Mouse (Mus musculus): Measurements from ENCODE around the gene Otx1. TPM values are rescaled to one million over a fixed set of nuclear protein-coding genes. Genes with fewer than 3 reads are reported as not detected.
A peak's percentile ranks its signal among the peaks of the same experiment; 100 is the strongest.

Gene Otx1
- polyA plus RNA-seq, 1 experiment from 2014 or later, result 0.39 TPM

DNA sequence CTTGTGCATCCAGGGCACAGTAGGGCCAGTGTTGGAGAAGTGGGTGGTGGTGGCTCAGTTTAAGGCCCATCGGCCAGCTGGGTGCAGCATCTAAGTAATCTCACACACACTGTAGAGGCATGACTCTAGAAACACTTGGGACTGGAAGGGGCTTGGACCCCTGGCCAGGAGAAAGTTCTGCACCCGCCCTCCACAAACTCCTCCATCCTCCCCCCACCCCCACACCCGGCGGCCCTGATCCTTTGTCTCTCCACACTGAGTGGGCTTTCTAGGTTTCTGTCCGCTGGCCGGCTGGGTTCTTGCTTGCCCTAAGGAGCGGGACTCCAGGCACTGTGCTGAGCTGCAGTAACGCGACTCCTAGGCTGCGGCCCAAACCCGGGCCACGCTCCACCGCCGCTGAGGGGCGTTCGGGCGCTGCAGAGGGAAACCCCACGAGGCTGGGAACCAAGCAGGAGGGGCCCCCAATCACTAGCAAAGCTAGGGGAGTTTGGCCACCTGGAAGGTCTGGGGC lies 1.7 kb upstream of the Otx1 start:
- Histone ChIP-seq H3K9me3 (ENCODE audit: low read depth, low read length) (no peaks in the 10 kb centered on the region), H3K4me3 (ENCODE audit: low read depth, low read length) (no peak overlapping the region), H3K27me3 (ENCODE audit: insufficient read depth, low read length) (peaks cover 93% of the 10 kb centered on the region), H3K9ac (no peak overlapping the region; the same call in 1 of the 2 replicates), H3K4me1 (ENCODE audit: insufficient read depth) (peaks cover 3% of the 10 kb centered on the region; the same call in 1 of the 2 replicates), H3K4me2 (peak overlapping the region; percentile 20; the same call in 1 of the 2 replicates), H3K36me3 (ENCODE audit: insufficient read depth) (no peaks in the 10 kb centered on the region), H3K27ac (ENCODE audit: low read depth) (no peak overlapping the region)
- ATAC-seq (ENCODE audit: insufficient read depth) (no peak), DNase-seq (peak; percentile 55)
- WGBS, result 2% methylated on average over 18 of the region's 18 CpGs
- TF ChIP-seq CTCF (IDR thresholded peaks at IDR 0.05; ENCODE audit: low read depth), result no peak

DNA sequence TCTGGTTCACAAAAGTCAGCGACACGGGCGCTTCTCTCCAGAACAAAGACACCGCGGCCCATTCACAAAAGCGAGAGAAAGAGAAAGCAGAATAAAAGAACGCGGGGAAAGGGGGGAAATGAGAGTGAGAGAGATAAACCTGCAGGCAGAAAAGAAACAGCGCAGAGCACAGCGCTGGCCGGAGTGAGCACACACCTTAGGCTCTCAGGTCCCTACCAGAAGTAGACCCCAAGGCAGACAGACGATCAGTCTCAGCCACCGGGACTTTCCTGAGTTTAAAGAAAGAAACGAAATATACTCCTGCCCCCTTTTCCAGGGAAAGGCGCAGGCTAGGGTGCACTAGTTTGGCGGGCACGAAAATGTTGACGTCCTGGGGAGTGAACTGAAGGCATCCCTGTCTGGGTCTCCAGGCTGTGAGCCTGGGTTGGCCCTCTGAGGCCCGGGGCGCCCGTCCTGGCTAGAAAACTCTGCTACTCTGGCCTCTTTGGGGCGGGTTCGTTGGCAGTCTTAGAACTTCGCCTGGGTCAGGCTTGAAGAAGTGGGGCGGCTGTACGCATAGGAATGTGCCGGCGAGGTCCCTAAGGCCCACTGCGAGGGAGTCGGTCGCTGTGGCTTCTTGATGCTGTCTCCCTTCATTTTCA lies 764 bp upstream of the Otx1 start:
- Histone ChIP-seq H3K9ac (no peak overlapping the region), H3K4me2 (peak overlapping the region; percentile 84), H3K9me3 (ENCODE audit: low read depth, low read length) (no peaks in the 10 kb centered on the region), H3K27me3 (ENCODE audit: insufficient read depth, low read length) (peaks cover 96% of the 10 kb centered on the region), H3K27ac (ENCODE audit: low read depth) (no peak overlapping the region), H3K4me1 (ENCODE audit: insufficient read depth) (peaks cover 3% of the 10 kb centered on the region; the same call in 1 of the 2 replicates), H3K4me3 (ENCODE audit: low read depth, low read length) (peak overlapping the region; percentile 15), H3K36me3 (ENCODE audit: insufficient read depth) (no peaks in the 10 kb centered on the region)
- TF ChIP-seq CTCF (IDR thresholded peaks at IDR 0.05; ENCODE audit: low read depth), result no peak
- 1% methylated on average over 31 of the region's 31 CpGs for WGBS
- no peak for ATAC-seq (ENCODE audit: insufficient read depth)
- DNase-seq, result peak; percentile 49

DNA sequence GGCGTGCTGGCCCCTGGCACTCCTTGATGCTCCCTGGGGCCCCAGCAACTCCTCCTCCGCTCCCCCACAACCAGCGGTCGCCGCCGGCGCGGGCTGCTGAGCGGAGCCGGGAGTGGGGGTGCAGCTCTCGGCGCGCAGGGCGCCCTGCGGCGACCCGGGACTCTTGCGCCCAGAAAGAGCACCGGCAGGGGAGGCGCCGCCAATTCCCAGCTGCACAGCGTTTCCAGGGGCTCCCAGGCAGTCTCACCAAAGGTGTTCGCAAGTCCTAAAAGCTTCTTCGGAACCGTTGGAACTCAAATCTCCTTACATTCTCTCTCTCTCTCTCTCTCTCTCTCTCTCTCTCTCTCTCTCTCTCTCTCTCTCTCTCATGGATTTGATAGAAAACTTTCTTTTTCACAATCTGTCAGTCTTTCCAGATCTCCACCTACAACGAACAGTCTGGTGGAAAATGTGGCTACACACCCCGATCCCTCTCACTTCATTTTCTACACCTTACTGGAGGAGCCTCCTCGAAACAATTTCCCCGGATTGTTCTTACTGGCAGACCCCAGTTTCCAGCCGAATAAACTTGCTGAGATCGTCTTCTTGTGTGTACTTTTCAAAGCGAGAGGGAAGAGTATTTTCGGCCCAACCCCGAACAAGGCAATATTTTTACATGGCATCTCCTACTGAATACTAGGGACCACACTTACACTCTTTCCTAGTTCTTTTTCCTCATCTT lies 475 bp downstream of the Otx1 start:
- under 1% methylated on average over 34 of the region's 34 CpGs for WGBS
- Histone ChIP-seq H3K9me3 (ENCODE audit: low read depth, low read length) (no peaks in the 10 kb centered on the region), H3K4me1 (ENCODE audit: insufficient read depth) (peaks cover 3% of the 10 kb centered on the region; the same call in 1 of the 2 replicates), H3K4me2 (peak overlapping the region; percentile 84), H3K27me3 (ENCODE audit: insufficient read depth, low read length) (peaks cover 96% of the 10 kb centered on the region), H3K4me3 (ENCODE audit: low read depth, low read length) (peak overlapping the region; percentile 53), H3K36me3 (ENCODE audit: insufficient read depth) (no peaks in the 10 kb centered on the region), H3K9ac (peak overlapping the region; percentile 38; the same call in 1 of the 2 replicates), H3K27ac (ENCODE audit: low read depth) (no peak overlapping the region)
- ATAC-seq (ENCODE audit: insufficient read depth) (no peak; the same call in 1 of the 2 replicates), DNase-seq (peak; percentile 46)
- no peak for TF ChIP-seq CTCF (IDR thresholded peaks at IDR 0.05; ENCODE audit: low read depth)

DNA sequence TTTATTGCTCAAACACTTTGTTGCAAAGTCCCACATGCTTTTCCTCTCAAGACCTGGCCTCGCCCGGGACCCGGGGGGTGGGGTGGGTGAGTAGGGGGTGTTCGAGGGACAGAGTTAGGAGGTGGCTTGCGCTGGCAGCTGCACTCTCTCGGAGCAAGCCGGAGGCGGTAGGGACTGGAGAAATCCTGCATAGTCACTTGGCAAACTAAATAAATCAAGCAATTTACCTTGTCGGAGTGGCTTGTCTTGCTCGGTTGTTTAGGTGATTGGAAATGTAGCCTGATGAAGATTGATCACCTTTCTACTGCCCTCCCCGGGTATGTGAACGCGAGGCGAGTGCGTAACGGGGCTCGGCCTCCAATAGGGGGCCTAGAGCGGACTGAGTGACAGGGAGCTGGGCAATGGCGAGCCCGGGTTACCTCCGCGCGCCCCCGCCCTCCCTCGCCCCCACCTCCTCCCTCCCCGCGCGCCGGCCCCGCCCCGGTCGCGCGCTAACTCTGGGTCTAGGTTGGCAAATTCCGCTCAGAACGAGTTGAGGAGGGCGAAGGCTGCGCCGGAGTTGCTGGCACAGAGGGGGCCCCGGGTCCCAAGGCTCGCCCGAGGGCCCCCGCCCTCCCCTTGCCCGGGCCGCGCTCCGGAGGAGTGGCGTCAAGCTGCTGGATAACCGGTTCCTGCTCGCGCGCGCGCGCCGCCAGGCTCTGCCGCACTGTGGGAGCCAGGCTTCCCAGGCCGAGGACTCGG lies 1.2 kb downstream of the Otx1 start:
- H3K9ac ChIP-seq, result peak overlapping the region; percentile 42
- H3K4me1 ChIP-seq (ENCODE audit: insufficient read depth), result peaks cover 3% of the 10 kb centered on the region; the same call in 1 of the 2 replicates
- DNase-seq, result peak; percentile 76
- WGBS, result 1% methylated on average over 52 of the region's 59 CpGs
- H3K36me3 ChIP-seq (ENCODE audit: insufficient read depth), result no peaks in the 10 kb centered on the region
- H3K4me2 ChIP-seq, result peak overlapping the region; percentile 84
- peak; percentile 87 for ATAC-seq (ENCODE audit: insufficient read depth)
- H3K4me3 ChIP-seq (ENCODE audit: low read depth, low read length), result peak overlapping the region; percentile 53
- H3K9me3 ChIP-seq (ENCODE audit: low read depth, low read length), result no peaks in the 10 kb centered on the region
- TF ChIP-seq CTCF (IDR thresholded peaks at IDR 0.05; ENCODE audit: low read depth), result peak; percentile 25; the same call in 1 of the 2 replicates
- H3K27ac ChIP-seq (ENCODE audit: low read depth), result no peak overlapping the region
- H3K27me3 ChIP-seq (ENCODE audit: insufficient read depth, low read length), result peaks cover 96% of the 10 kb centered on the region

DNA sequence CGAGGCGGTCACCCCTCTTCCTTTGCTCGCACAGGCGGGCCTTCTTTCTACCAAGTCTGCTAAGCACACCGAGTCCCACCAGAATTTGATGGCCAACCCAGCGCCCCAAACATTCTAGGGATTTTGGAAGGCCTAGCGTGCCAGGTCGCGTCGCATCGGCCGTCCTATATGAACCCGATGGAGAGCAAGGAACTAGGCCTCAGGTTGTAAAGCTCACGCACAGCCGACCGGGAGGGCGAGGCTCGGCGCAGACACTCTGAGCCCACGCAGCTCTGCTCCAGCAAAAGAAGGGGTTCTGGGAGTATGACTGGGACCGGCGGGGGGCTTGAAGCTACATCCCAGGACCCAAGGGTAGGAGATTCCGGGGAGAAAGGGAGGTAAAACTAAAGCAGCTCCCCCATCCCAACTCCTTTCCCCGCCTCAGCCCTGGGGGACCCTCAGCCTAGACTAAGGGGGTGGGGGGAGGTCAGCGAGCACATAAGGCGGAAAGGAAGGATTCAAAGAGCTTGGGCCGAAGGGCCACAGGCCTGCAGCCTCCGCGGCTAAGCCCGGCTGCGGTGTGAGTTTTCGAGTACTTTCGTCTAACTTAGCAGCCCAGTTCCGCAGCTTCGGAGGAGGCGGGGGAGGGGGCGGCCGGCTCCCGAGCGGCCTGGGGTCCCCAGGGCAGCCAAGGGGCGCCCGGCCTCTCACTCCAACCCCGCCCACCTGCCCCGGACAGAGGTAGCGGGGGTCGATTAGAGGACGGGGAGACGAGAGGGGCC lies 2.2 kb downstream of the Otx1 start:
- peak overlapping the region; percentile 53 for H3K4me3 ChIP-seq (ENCODE audit: low read depth, low read length)
- H3K9me3 ChIP-seq (ENCODE audit: low read depth, low read length), result no peaks in the 10 kb centered on the region
- ATAC-seq (ENCODE audit: insufficient read depth) (no peak), DNase-seq (peak; percentile 44)
- peak overlapping the region; percentile 84 for H3K4me2 ChIP-seq
- no peak overlapping the region for H3K27ac ChIP-seq (ENCODE audit: low read depth)
- WGBS, result 8% methylated on average over 48 of the region's 48 CpGs
- H3K4me1 ChIP-seq (ENCODE audit: insufficient read depth), result peaks cover 3% of the 10 kb centered on the region; the same call in 1 of the 2 replicates
- no peaks in the 10 kb centered on the region for H3K36me3 ChIP-seq (ENCODE audit: insufficient read depth)
- H3K9ac ChIP-seq, result peak overlapping the region; percentile 42
- TF ChIP-seq CTCF (IDR thresholded peaks at IDR 0.05; ENCODE audit: low read depth), result no peak
- peaks cover 96% of the 10 kb centered on the region for H3K27me3 ChIP-seq (ENCODE audit: insufficient read depth, low read length)
